Mouse (Mus musculus) WW6 (cell line): ENCODE data around the gene Psg19.

Source experiments
- DNase-seq: peaks from one replicate; pipeline ENCODE4 v3.0.0-alpha.2; 2013; ENCODE audit warnings: low read depth, low spot score

Psg19 gene

GRCm38 (mm10) chr7:18746189-18746860, 52.0 kb downstream of the Psg19 start:
- DNase-seq = no peak
